Mouse (Mus musculus): ENCODE data around the gene Capn9. TPM values are rescaled to one million over a fixed set of nuclear protein-coding genes. Genes with fewer than 3 reads are reported as not detected.
A peak's percentile ranks its signal among the peaks of the same experiment; 100 is the strongest.

The Capn9 gene
- polyA plus RNA-seq, 1 experiment = not detected

DNA sequence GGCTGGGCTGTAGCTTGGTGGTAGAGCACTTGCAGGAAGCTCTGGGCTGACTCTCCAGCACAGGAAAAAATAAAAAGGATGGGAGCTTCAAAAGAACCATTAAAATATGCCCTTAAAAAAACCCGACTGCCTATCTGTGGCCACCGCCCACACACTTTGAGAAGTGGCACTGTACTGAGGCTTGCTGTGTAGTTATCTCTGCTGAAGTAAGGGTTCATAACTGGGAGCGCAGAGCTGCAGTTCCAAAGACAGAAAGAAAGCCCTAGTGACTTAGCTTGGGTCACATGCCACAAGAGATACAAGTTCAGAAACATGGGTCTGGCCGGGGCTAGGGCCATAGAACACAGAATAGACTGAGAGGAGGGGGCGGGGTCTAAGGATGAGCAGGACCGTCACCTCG, 82.0 kb downstream of the Capn9 start:
- Histone ChIP-seq H3K27ac (ENCODE audit: insufficient read depth, low read depth, low read length) (no peak overlapping the region), H3K4me1 (ENCODE audit: control insufficient read depth, insufficient read depth, low read length) (peaks cover 14% of the 10 kb centered on the region), H3K4me3 (ENCODE audit: insufficient read depth, low read length) (no peak overlapping the region)
- TF ChIP-seq POLR2A (IDR thresholded peaks at IDR 0.05; ENCODE audit: borderline replicate concordance, low read depth, low read length) = no peak
- TF ChIP-seq CTCF (IDR thresholded peaks at IDR 0.05; ENCODE audit: low read depth, low read length) = no peak

DNA sequence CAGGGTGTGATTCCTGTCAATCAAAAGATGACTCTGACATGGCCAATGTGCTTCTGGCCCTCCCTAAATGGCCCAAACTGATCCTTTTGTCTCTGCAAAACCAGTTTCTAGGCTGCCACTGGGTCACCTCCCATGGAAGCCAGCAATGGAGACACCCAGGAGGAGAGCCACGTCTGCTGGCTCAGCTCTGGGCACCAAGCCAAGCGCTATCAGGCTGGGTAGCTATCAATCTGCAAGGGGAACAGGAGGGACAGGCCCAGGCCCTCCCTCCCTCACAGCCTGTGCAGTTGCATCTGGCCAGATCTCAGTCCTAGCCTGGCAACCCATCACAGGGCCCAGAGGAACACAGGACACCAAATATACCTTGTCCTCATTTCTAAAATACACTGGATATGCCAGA, 82.5 kb downstream of the Capn9 start:
- Histone ChIP-seq H3K4me1 (ENCODE audit: control insufficient read depth, insufficient read depth, low read length) (peaks cover 14% of the 10 kb centered on the region), H3K27ac (ENCODE audit: insufficient read depth, low read depth, low read length) (no peak overlapping the region), H3K4me3 (ENCODE audit: insufficient read depth, low read length) (no peak overlapping the region)
- TF ChIP-seq CTCF (IDR thresholded peaks at IDR 0.05; ENCODE audit: low read depth, low read length) = no peak
- TF ChIP-seq POLR2A (IDR thresholded peaks at IDR 0.05; ENCODE audit: borderline replicate concordance, low read depth, low read length) = no peak

DNA sequence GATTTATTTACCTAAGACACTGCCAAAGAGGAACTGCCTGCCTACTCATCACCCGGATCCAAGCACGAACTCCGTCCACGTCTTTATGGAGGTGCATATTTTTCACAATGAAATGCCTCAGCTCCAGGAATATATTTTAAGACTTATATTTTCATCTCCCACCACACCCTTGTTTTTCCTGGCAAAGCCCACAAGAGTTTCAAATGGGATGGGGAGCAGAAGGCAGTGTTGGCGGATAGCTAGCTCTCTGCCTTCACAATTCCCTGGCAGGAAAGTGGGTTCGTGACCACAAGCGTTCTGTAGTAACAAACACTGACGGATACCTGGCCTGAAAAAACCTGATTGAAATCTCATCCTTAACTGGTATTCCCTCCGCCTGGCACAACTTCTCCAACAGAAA, 85.9 kb downstream of the Capn9 start:
- Histone ChIP-seq H3K27ac (ENCODE audit: insufficient read depth, low read depth, low read length) (no peak overlapping the region), H3K4me1 (ENCODE audit: control insufficient read depth, insufficient read depth, low read length) (peaks cover 14% of the 10 kb centered on the region), H3K4me3 (ENCODE audit: insufficient read depth, low read length) (peak overlapping the region; percentile 93)
- TF ChIP-seq CTCF (IDR thresholded peaks at IDR 0.05; ENCODE audit: low read depth, low read length) (no peak), POLR2A (IDR thresholded peaks at IDR 0.05; ENCODE audit: borderline replicate concordance, low read depth, low read length) (no peak)

DNA sequence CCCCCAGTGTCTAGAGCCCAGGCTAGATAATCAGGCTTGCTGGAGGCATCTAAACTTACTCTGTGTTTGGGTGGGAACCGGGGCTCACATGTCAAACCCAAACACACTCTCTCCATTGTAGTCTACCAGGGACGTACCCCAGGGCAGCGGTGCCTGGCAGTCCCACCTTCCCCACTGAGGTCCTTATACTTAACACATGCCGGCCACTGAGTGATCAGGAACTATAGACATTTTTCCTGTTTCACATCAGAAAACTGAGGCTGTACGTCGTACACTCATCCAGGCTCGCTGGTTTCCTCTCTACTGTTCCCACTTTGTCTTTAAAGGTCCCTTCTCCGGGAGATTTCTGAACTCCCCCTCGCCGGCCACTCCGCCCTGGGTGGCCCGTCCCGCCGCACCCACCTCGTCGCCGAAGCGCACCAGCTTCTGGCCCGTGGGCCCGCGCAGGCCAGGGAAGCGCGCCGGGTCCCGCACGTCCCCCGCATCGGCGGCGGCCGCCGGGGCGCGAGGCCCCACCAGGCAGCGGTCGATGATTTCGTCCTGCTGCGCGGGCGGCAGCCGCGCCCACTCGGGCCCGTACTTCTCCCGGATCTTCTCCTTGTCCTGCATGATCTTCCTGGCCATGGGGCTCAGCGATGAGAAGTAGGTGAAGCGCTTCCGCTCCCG, 86.7 kb downstream of the Capn9 start:
- 0 out of 2 replicates have a peak overlapping the region, but pooled peaks have one; percentile 13 for H3K27ac ChIP-seq (ENCODE audit: insufficient read depth, low read depth, low read length)
- peaks cover 14% of the 10 kb centered on the region for H3K4me1 ChIP-seq (ENCODE audit: control insufficient read depth, insufficient read depth, low read length)
- TF ChIP-seq CTCF (IDR thresholded peaks at IDR 0.05; ENCODE audit: low read depth, low read length) (no peak), POLR2A (IDR thresholded peaks at IDR 0.05; ENCODE audit: borderline replicate concordance, low read depth, low read length) (no peak)
- peak overlapping the region; percentile 93 for H3K4me3 ChIP-seq (ENCODE audit: insufficient read depth, low read length)

DNA sequence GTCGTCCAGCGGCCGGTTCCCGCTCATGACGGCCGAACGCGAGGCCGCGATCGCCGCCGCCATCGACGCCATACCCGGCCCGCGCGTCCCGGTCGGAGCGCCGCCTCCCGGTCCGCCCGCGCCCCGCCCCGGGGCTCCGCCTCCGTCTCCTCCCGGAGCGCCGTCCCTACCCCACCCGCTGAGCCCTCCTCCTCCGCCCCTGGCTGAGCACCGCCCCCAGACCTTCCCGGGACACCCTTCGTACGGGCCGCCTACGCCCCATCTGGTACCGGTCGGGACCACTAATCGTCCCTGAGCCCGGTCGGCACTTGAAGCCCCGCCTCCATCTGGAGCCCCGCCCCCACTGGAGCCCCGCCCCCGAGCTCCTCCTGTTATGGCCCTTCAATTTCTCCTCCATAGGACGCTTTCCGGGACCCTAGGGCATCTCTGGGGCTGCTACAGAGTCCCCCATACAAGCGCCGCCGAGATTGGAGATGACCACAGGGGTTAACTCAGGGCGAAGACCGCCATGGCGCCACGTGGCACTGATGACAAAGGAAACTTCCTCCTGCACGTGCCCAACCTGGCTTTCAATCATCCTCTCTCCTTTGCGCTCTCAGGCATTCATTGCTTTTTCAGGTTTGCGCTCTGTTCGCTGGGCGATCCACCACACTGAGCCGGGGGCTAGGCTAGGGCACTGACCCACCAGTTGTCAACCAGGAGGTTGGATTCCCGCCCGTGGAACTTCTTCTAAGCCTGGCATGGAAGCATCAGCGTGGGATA, 87.4 kb downstream of the Capn9 start, which contains the start of gene 2310022B05Rik:
TSS of gene 2310022B05Rik (minus strand) at position 258 of the 762 bp plus-strand sequence.
- 0 out of 2 replicates have a peak within 1 kb of the TSS, but pooled peaks have one; percentile 13 for H3K27ac ChIP-seq (ENCODE audit: insufficient read depth, low read depth, low read length)
- peak within 1 kb of the TSS; percentile 93 for H3K4me3 ChIP-seq (ENCODE audit: insufficient read depth, low read length)
- TF ChIP-seq CTCF (IDR thresholded peaks at IDR 0.05; ENCODE audit: low read depth, low read length) (no peak), POLR2A (IDR thresholded peaks at IDR 0.05; ENCODE audit: borderline replicate concordance, low read depth, low read length) (no peak)
- H3K4me1 ChIP-seq (ENCODE audit: control insufficient read depth, insufficient read depth, low read length) = peaks cover 13% of the 10 kb centered on the region

DNA sequence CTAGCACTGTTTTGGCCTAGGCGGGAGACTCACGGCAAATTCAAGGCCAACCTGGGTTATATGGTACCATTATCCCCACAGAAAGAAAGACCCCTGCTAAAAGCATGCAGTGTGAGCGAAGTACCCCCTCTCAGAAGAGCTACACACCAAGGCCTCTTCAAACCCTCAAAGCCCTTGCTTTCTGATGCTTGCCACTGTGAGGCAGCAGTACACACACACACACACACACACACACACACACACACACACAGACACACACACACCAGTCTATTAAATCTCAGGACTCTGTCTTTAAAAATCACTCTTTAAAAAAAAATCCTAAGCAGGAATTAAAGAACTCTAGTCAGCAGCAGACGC, 87.9 kb downstream of the Capn9 start:
- Histone ChIP-seq H3K4me3 (ENCODE audit: insufficient read depth, low read length) (no peak overlapping the region), H3K4me1 (ENCODE audit: control insufficient read depth, insufficient read depth, low read length) (peaks cover 9% of the 10 kb centered on the region), H3K27ac (ENCODE audit: insufficient read depth, low read depth, low read length) (no peak overlapping the region)
- TF ChIP-seq CTCF (IDR thresholded peaks at IDR 0.05; ENCODE audit: low read depth, low read length) (no peak), POLR2A (IDR thresholded peaks at IDR 0.05; ENCODE audit: borderline replicate concordance, low read depth, low read length) (no peak)

DNA sequence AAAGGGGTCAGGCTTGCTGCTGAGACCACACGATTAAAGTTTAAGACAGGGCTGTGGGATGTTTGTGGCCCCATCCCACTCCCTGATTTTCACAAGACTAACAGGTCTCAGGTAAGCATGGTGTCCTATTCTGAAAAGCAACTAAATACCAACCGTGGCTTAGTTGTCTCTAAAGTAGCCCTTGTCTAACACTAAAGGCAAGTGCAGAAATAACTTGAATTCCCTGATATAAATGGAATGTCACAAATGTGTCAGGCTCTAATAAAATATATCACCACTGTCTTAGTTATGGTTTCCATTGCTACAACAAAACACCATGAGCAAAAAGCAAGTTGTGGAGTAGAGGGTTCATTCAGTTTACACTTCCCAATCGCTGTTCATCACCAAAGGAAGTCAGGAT, 88.5 kb downstream of the Capn9 start:
- Histone ChIP-seq H3K4me3 (ENCODE audit: insufficient read depth, low read length) (no peak overlapping the region), H3K4me1 (ENCODE audit: control insufficient read depth, insufficient read depth, low read length) (peaks cover 9% of the 10 kb centered on the region), H3K27ac (ENCODE audit: insufficient read depth, low read depth, low read length) (no peak overlapping the region)
- no peak for TF ChIP-seq CTCF (IDR thresholded peaks at IDR 0.05; ENCODE audit: low read depth, low read length)
- TF ChIP-seq POLR2A (IDR thresholded peaks at IDR 0.05; ENCODE audit: borderline replicate concordance, low read depth, low read length) = no peak

Other genes starting within 250 kb of the Capn9 start
- not detected in 2 replicates for gene Pgbd5, start 136.5 kb upstream of the Capn9 start, polyA plus RNA-seq (2012; ENCODE audit: insufficient read depth, insufficient read length, missing spikeins)
- gene Cog2, start 55.3 kb upstream of the Capn9 start, polyA plus RNA-seq (2012; ENCODE audit: insufficient read depth, insufficient read length, missing spikeins) = 19.4 and 23.7 TPM in 2 replicates
- gene Agt, start 6.4 kb upstream of the Capn9 start, polyA plus RNA-seq (2012; ENCODE audit: insufficient read depth, insufficient read length, missing spikeins) = not detected in 2 replicates
- 8.7 and 9.3 TPM in 2 replicates for gene 2310022B05Rik, start 87.3 kb downstream of the Capn9 start, polyA plus RNA-seq (2012; ENCODE audit: insufficient read depth, insufficient read length, missing spikeins)
- 30.6 and 33.5 TPM in 2 replicates for gene Ttc13, start 145.9 kb downstream of the Capn9 start, polyA plus RNA-seq (2012; ENCODE audit: insufficient read depth, insufficient read length, missing spikeins)
- gene Arv1, start 146.0 kb downstream of the Capn9 start, polyA plus RNA-seq (2012; ENCODE audit: insufficient read depth, insufficient read length, missing spikeins) = 3.9 and 4.5 TPM in 2 replicates
- not detected in 2 replicates for gene Fam89a, start 175.7 kb downstream of the Capn9 start, polyA plus RNA-seq (2012; ENCODE audit: insufficient read depth, insufficient read length, missing spikeins)
- 0.09 TPM in 1 of 2 replicates, not detected in the other for gene Trim67, start 217.0 kb downstream of the Capn9 start, polyA plus RNA-seq (2012; ENCODE audit: insufficient read depth, insufficient read length, missing spikeins)